Mouse (Mus musculus): ENCODE measurements around the gene Grin2a. TPM values are rescaled to one million over a fixed set of nuclear protein-coding genes. Genes with fewer than 3 reads are reported as not detected.

Grin2a gene
- polyA plus RNA-seq, 2 experiments = not detected

DNA sequence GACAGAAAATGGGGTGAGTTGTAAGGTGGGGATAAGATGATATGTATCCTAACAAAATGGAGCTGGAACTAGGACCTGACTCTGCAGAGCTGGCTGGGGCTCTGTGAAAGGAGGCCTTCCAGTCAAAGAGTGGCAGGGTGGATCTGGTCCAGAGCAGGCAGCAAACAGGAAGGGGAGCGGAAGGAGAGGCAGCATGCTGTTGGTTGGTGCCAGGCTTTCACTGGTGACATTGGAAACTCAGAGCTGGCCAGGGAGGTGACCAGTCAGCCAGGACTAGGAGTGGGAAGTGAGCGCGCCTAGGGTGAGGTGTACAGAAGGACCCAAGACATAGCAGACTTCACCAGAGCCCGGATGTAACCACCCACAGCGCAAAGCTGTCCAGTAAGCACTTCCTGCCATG, 267.8 kb downstream of the Grin2a start:
- H3K4me3 ChIP-seq (ENCODE audit: insufficient read depth in 1 of 2, low read depth in 2 of 2, low read length in 2 of 2) = no peak overlapping the region
- WGBS (ENCODE audit: insufficient replicate concordance) = 63% methylated on average over 5 of the region's 5 CpGs
- DNase-seq (ENCODE audit: low read depth in 3 of 3, low spot score in 3 of 3) (no peak), ATAC-seq (ENCODE audit: insufficient read depth) (no peak)
- no peak overlapping the region for H3K27ac ChIP-seq
- H3K4me1 ChIP-seq (replicated peaks; ENCODE audit: control insufficient read depth in 2 of 2, insufficient read depth in 2 of 2, low read length in 1 of 2) = no peaks in the 10 kb centered on the region
- H3K36me3 ChIP-seq (replicated peaks; ENCODE audit: control insufficient read depth, insufficient read depth, low read depth) = no peaks in the 10 kb centered on the region
- H3K9ac ChIP-seq (replicated peaks) = no peak overlapping the region
- TF ChIP-seq EP300 (IDR thresholded peaks at IDR 0.05; ENCODE audit: low read depth) = no peak
- TF ChIP-seq CTCF (IDR thresholded peaks at IDR 0.05; ENCODE audit: low read depth) = no peak
- no peaks in the 10 kb centered on the region for H3K9me3 ChIP-seq (ENCODE audit: control insufficient read depth, low read length)
- no peaks in the 10 kb centered on the region for H3K27me3 ChIP-seq (ENCODE audit: control insufficient read depth, insufficient read depth, low read length)
- no peak overlapping the region for H3K4me2 ChIP-seq (ENCODE audit: low read depth)

DNA sequence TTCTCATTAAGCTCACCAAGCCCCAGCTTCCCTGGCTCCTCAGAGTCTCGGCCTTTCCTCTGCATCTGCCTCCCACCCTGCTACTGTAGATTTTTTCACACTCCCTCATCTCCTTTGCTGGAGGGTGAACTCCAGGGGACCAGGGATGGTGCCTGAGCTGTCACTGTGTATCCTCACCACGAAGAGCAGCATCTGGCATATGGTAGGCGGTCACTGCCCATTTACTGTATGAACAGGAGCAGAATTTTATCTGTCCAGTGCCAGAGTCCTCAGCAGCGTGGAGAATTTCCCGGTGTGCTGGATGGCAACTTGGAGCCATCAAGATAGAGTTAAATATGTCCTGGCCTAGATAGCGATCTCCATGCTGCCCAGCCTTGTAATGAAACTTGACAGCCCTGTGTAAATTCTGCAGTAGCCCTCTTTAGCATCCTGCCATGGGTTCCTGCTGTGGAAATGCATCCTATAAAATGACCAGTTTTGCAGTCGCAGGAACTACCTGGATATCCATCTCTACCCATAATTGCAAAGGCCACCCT, 269.7 kb downstream of the Grin2a start:
- TF ChIP-seq CTCF (IDR thresholded peaks at IDR 0.05; ENCODE audit: low read depth) (no peak), EP300 (IDR thresholded peaks at IDR 0.05; ENCODE audit: low read depth) (no peak)
- no peak overlapping the region for H3K27ac ChIP-seq
- no peak overlapping the region for H3K9ac ChIP-seq (replicated peaks)
- H3K9me3 ChIP-seq (ENCODE audit: control insufficient read depth, low read length) = no peaks in the 10 kb centered on the region
- no peaks in the 10 kb centered on the region for H3K4me1 ChIP-seq (replicated peaks; ENCODE audit: control insufficient read depth in 2 of 2, insufficient read depth in 2 of 2, low read length in 1 of 2)
- DNase-seq (ENCODE audit: low read depth in 3 of 3, low spot score in 3 of 3) = no peak
- WGBS (ENCODE audit: insufficient replicate concordance) = 51% methylated on average over 7 of the region's 7 CpGs
- H3K27me3 ChIP-seq (ENCODE audit: control insufficient read depth, insufficient read depth, low read length) = no peaks in the 10 kb centered on the region
- no peak overlapping the region for H3K4me2 ChIP-seq (ENCODE audit: low read depth)
- no peak for ATAC-seq (ENCODE audit: insufficient read depth)
- no peaks in the 10 kb centered on the region for H3K36me3 ChIP-seq (replicated peaks; ENCODE audit: control insufficient read depth, insufficient read depth, low read depth)
- no peak overlapping the region for H3K4me3 ChIP-seq (ENCODE audit: insufficient read depth in 1 of 2, low read depth in 2 of 2, low read length in 2 of 2)

DNA sequence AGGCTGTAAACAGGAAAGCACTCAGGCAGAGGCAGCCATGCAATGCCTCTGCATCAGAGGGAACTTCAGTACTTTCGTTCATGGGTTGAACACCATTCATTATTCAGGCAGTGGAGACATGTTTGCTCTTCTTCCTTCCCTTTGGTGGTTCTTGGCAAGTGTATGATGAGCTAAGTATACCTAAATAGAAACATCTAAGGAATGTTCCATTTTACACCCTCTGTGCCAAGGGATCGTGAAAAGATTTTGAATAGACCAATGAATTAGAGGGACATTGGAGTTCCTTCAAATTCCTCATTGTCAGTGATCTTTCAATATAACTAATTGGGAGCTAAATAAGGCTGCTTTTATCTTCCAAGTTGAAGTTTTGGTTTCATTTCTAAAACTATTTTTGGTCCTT, 284.0 kb downstream of the Grin2a start:
- TF ChIP-seq CTCF (IDR thresholded peaks at IDR 0.05; ENCODE audit: low read depth) (no peak), EP300 (IDR thresholded peaks at IDR 0.05; ENCODE audit: low read depth) (no peak)
- ATAC-seq (ENCODE audit: insufficient read depth) = no peak
- no peak overlapping the region for H3K9ac ChIP-seq (replicated peaks)
- 46% methylated on average over 2 of the region's 2 CpGs for WGBS (ENCODE audit: insufficient replicate concordance)
- no peaks in the 10 kb centered on the region for H3K27me3 ChIP-seq (ENCODE audit: control insufficient read depth, insufficient read depth, low read length)
- no peak overlapping the region for H3K27ac ChIP-seq
- H3K36me3 ChIP-seq (replicated peaks; ENCODE audit: control insufficient read depth, insufficient read depth, low read depth) = no peaks in the 10 kb centered on the region
- no peak overlapping the region for H3K4me2 ChIP-seq (ENCODE audit: low read depth)
- no peak for DNase-seq (ENCODE audit: low read depth in 3 of 3, low spot score in 3 of 3)
- H3K4me3 ChIP-seq (ENCODE audit: insufficient read depth in 1 of 2, low read depth in 2 of 2, low read length in 2 of 2) = no peak overlapping the region
- H3K4me1 ChIP-seq (replicated peaks; ENCODE audit: control insufficient read depth in 2 of 2, insufficient read depth in 2 of 2, low read length in 1 of 2) = no peaks in the 10 kb centered on the region
- no peaks in the 10 kb centered on the region for H3K9me3 ChIP-seq (ENCODE audit: control insufficient read depth, low read length)

DNA sequence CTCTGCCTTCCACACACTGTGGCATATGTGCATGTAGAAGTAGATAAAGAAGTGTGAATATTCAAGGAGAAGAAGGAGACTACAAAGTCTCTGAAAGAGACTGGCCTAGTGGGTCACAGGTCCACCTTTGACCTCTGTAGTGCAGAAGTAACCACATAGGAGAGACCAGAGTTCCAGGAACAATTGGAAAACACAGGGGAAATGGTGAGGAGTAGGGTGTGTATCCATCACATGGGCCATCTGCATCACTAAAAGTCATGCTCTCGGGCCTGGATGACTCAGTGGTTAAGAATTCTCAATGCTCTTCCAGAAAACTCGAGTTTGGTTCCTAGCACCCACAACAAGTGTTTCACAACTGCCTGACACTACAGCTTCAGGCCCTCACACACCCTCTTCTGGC, 285.4 kb downstream of the Grin2a start:
- no peak overlapping the region for H3K27ac ChIP-seq
- H3K36me3 ChIP-seq (replicated peaks; ENCODE audit: control insufficient read depth, insufficient read depth, low read depth) = no peaks in the 10 kb centered on the region
- DNase-seq (ENCODE audit: low read depth in 3 of 3, low spot score in 3 of 3) = no peak
- 22% methylated on average over 2 of the region's 2 CpGs for WGBS (ENCODE audit: insufficient replicate concordance)
- no peaks in the 10 kb centered on the region for H3K27me3 ChIP-seq (ENCODE audit: control insufficient read depth, insufficient read depth, low read length)
- H3K4me3 ChIP-seq (ENCODE audit: insufficient read depth in 1 of 2, low read depth in 2 of 2, low read length in 2 of 2) = no peak overlapping the region
- TF ChIP-seq EP300 (IDR thresholded peaks at IDR 0.05; ENCODE audit: low read depth) (no peak), CTCF (IDR thresholded peaks at IDR 0.05; ENCODE audit: low read depth) (no peak)
- H3K9me3 ChIP-seq (ENCODE audit: control insufficient read depth, low read length) = no peaks in the 10 kb centered on the region
- no peak overlapping the region for H3K4me2 ChIP-seq (ENCODE audit: low read depth)
- no peak for ATAC-seq (ENCODE audit: insufficient read depth)
- no peak overlapping the region for H3K9ac ChIP-seq (replicated peaks)
- H3K4me1 ChIP-seq (replicated peaks; ENCODE audit: control insufficient read depth in 2 of 2, insufficient read depth in 2 of 2, low read length in 1 of 2) = no peaks in the 10 kb centered on the region

DNA sequence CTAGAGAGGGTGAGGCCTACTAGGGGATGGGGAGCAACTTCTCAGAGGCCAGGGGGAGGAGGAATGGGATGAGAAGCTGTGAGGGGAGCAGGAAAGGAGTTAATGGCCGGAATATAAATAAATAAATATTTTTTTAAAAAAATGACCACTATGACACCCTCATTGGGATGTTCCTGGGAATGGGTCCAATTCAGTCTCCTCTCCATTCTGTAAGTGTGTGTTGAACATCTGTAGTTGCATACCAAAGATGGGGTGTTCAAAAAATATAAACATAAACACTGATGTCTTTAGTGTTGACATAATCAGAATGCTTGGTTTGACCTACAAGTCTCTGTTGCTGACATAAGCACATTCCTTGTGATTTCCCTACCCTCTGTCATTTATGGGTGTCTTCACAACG, 298.2 kb downstream of the Grin2a start:
- Histone ChIP-seq H3K4me1 (replicated peaks; ENCODE audit: control insufficient read depth in 2 of 2, insufficient read depth in 2 of 2, low read length in 1 of 2) (no peaks in the 10 kb centered on the region), H3K27ac (no peak overlapping the region), H3K27me3 (ENCODE audit: control insufficient read depth, insufficient read depth, low read length) (no peaks in the 10 kb centered on the region), H3K9me3 (ENCODE audit: control insufficient read depth, low read length) (no peaks in the 10 kb centered on the region), H3K36me3 (replicated peaks; ENCODE audit: control insufficient read depth, insufficient read depth, low read depth) (no peaks in the 10 kb centered on the region), H3K9ac (replicated peaks) (no peak overlapping the region), H3K4me2 (ENCODE audit: low read depth) (no peak overlapping the region), H3K4me3 (ENCODE audit: insufficient read depth in 1 of 2, low read depth in 2 of 2, low read length in 2 of 2) (no peak overlapping the region)
- 50% methylated on average over 2 of the region's 2 CpGs for WGBS (ENCODE audit: insufficient replicate concordance)
- DNase-seq (ENCODE audit: low read depth in 3 of 3, low spot score in 3 of 3) = no peak
- TF ChIP-seq EP300 (IDR thresholded peaks at IDR 0.05; ENCODE audit: low read depth) (no peak), CTCF (IDR thresholded peaks at IDR 0.05; ENCODE audit: low read depth) (no peak)
- no peak for ATAC-seq (ENCODE audit: insufficient read depth)

All from liver, embryonic 14.5 days (tissue).